Mouse (Mus musculus): ENCODE results near the gene Hspa12b. TPM values are rescaled to one million over a fixed set of nuclear protein-coding genes. Genes with fewer than 3 reads are reported as not detected.

The Hspa12b gene
- polyA plus RNA-seq, 1 experiment = 3.3 TPM

- Histone ChIP-seq H3K4me2 (ENCODE audit: low read depth) (no peak overlapping the region), H3K27me3 (ENCODE audit: control insufficient read depth, insufficient read depth, insufficient read length) (no peaks in the 10 kb centered on the region), H3K79me2 (ENCODE audit: control insufficient read depth, insufficient read depth) (no peaks in the 10 kb centered on the region), H3ac (ENCODE audit: control insufficient read depth, insufficient read length) (no peak overlapping the region), H3K36me3 (ENCODE audit: control insufficient read depth, insufficient read depth) (peaks cover 24% of the 10 kb centered on the region), H3K4me3 (no peak overlapping the region)
- no peak for TF ChIP-seq TCF3 (IDR thresholded peaks at IDR 0.05; ENCODE audit: insufficient read length, low read depth)
- TF ChIP-seq TCF12 (IDR thresholded peaks at IDR 0.05; ENCODE audit: insufficient read depth, poor library complexity, severe bottlenecking) = no peak
- no peak for TF ChIP-seq REST (IDR thresholded peaks at IDR 0.05; ENCODE audit: insufficient read depth, insufficient read length)
- TF ChIP-seq SRF (IDR thresholded peaks at IDR 0.05; ENCODE audit: control insufficient read depth, insufficient read length, low read depth) = no peak
- no peak for TF ChIP-seq POLR2AphosphoS2 (IDR thresholded peaks at IDR 0.05; ENCODE audit: insufficient read length, low read depth)
- TF ChIP-seq POLR2A (IDR thresholded peaks at IDR 0.05; ENCODE audit: insufficient read length, low read depth) = no peak
- no peak for TF ChIP-seq E2F4 (IDR thresholded peaks at IDR 0.05; ENCODE audit: insufficient read depth)
- no peak for TF ChIP-seq CEBPB (IDR thresholded peaks at IDR 0.05; ENCODE audit: insufficient read depth, poor library complexity, severe bottlenecking)
Observed at GRCm38 (mm10) chr2:131145121-131145520, 18.0 kb downstream of the Hspa12b start.

- H3K4me3 ChIP-seq = no peak overlapping the region
- H3K4me2 ChIP-seq (ENCODE audit: low read depth) = no peak overlapping the region
- TF ChIP-seq E2F4 (IDR thresholded peaks at IDR 0.05; ENCODE audit: insufficient read depth) (no peak), REST (IDR thresholded peaks at IDR 0.05; ENCODE audit: insufficient read depth, insufficient read length) (no peak), MYOD1 (IDR thresholded peaks at IDR 0.05; ENCODE audit: control insufficient read depth in 1 of 3, insufficient read length in 2 of 3, low read depth in 2 of 3) (no peak), MAX (IDR thresholded peaks at IDR 0.05; ENCODE audit: low read depth) (no peak), TCF12 (IDR thresholded peaks at IDR 0.05; ENCODE audit: insufficient read depth, poor library complexity, severe bottlenecking) (no peak), POLR2AphosphoS2 (IDR thresholded peaks at IDR 0.05; ENCODE audit: insufficient read length, low read depth) (no peak), POLR2A (IDR thresholded peaks at IDR 0.05; ENCODE audit: insufficient read length, low read depth) (no peak), TCF3 (IDR thresholded peaks at IDR 0.05; ENCODE audit: insufficient read length, low read depth) (no peak), MYOG (IDR thresholded peaks at IDR 0.05; ENCODE audit: control insufficient read depth in 1 of 3, insufficient read depth in 1 of 3, insufficient read length in 2 of 3, low read depth in 2 of 3) (no peak), CEBPB (IDR thresholded peaks at IDR 0.05; ENCODE audit: insufficient read depth, poor library complexity, severe bottlenecking) (no peak), SRF (IDR thresholded peaks at IDR 0.05; ENCODE audit: control insufficient read depth, insufficient read length, low read depth) (no peak), USF1 (IDR thresholded peaks at IDR 0.05; ENCODE audit: low read depth) (no peak)
Observed at GRCm38 (mm10) chr2:131145536-131145935, 18.5 kb downstream of the Hspa12b start.

GRCm38 (mm10) chr2:131146193-131147042 is 19.3 kb downstream of the Hspa12b start:
- Histone ChIP-seq H3K79me2 (ENCODE audit: control insufficient read depth, insufficient read depth) (no peaks in the 10 kb centered on the region), H3ac (ENCODE audit: control insufficient read depth, insufficient read length) (no peak overlapping the region), H3K36me3 (ENCODE audit: control insufficient read depth, insufficient read depth) (peaks cover 33% of the 10 kb centered on the region), H3K4me2 (ENCODE audit: low read depth) (no peak overlapping the region), H3K4me3 (no peak overlapping the region), H3K27me3 (ENCODE audit: control insufficient read depth, insufficient read depth, insufficient read length) (no peaks in the 10 kb centered on the region)
- TF ChIP-seq POLR2AphosphoS2 (IDR thresholded peaks at IDR 0.05; ENCODE audit: insufficient read length, low read depth) (peak; percentile 18), SRF (IDR thresholded peaks at IDR 0.05; ENCODE audit: control insufficient read depth, insufficient read length, low read depth) (no peak)

More at GRCm38 (mm10) chr2:131145536-131145935, 18.5 kb downstream of the Hspa12b start:
- Histone ChIP-seq H3ac (ENCODE audit: control insufficient read depth, insufficient read length) (no peak overlapping the region), H3K79me2 (ENCODE audit: control insufficient read depth, insufficient read depth) (no peaks in the 10 kb centered on the region), H3K36me3 (ENCODE audit: control insufficient read depth, insufficient read depth) (peaks cover 26% of the 10 kb centered on the region), H3K27me3 (ENCODE audit: control insufficient read depth, insufficient read depth, insufficient read length) (no peaks in the 10 kb centered on the region)

- Histone ChIP-seq H3K4me2 (ENCODE audit: low read depth) (no peak overlapping the region), H3K79me2 (ENCODE audit: control insufficient read depth, insufficient read depth) (no peaks in the 10 kb centered on the region), H3K4me3 (no peak overlapping the region), H3K27me3 (ENCODE audit: control insufficient read depth, insufficient read depth, insufficient read length) (no peaks in the 10 kb centered on the region), H3K36me3 (ENCODE audit: control insufficient read depth, insufficient read depth) (peaks cover 37% of the 10 kb centered on the region), H3ac (ENCODE audit: control insufficient read depth, insufficient read length) (no peak overlapping the region)
- no peak for TF ChIP-seq CEBPB (IDR thresholded peaks at IDR 0.05; ENCODE audit: insufficient read depth, poor library complexity, severe bottlenecking)
- no peak for TF ChIP-seq POLR2AphosphoS2 (IDR thresholded peaks at IDR 0.05; ENCODE audit: insufficient read length, low read depth)
- no peak for TF ChIP-seq TCF12 (IDR thresholded peaks at IDR 0.05; ENCODE audit: insufficient read depth, poor library complexity, severe bottlenecking)
- TF ChIP-seq MYOD1 (IDR thresholded peaks at IDR 0.05; ENCODE audit: control insufficient read depth in 1 of 3, insufficient read length in 2 of 3, low read depth in 2 of 3) = no peak
- TF ChIP-seq MAX (IDR thresholded peaks at IDR 0.05; ENCODE audit: low read depth) = no peak
- TF ChIP-seq REST (IDR thresholded peaks at IDR 0.05; ENCODE audit: insufficient read depth, insufficient read length) = no peak
- TF ChIP-seq MYOG (IDR thresholded peaks at IDR 0.05; ENCODE audit: control insufficient read depth in 1 of 3, insufficient read depth in 1 of 3, insufficient read length in 2 of 3, low read depth in 2 of 3) = no peak
- TF ChIP-seq POLR2A (IDR thresholded peaks at IDR 0.05; ENCODE audit: insufficient read length, low read depth) = no peak
Observed at GRCm38 (mm10) chr2:131147043-131147365, 19.9 kb downstream of the Hspa12b start.

All from myocyte (in vitro differentiated cells).